Mouse (Mus musculus) heart, adult 11 months (tissue): Measurements from ENCODE around the gene Msi2.

Experiments
- DNase-seq: peaks from one replicate; pipeline ENCODE4 v3.0.0; 2022

Msi2 gene

GRCm38 (mm10) chr11:88429680-88430079 is 288.6 kb downstream of the Msi2 start:
- DNase-seq: no peak

GRCm38 (mm10) chr11:88425631-88426101 is 292.6 kb downstream of the Msi2 start:
- peak; percentile 95 for DNase-seq

GRCm38 (mm10) chr11:88424034-88424767 is 294.1 kb downstream of the Msi2 start:
- peak; percentile 93 for DNase-seq

- no peak for DNase-seq
Measured at GRCm38 (mm10) chr11:88421057-88421578, 297.2 kb downstream of the Msi2 start.

- DNase-seq: no peak
Measured at GRCm38 (mm10) chr11:88419657-88420366, 298.5 kb downstream of the Msi2 start.

GRCm38 (mm10) chr11:88419064-88419463 is 299.2 kb downstream of the Msi2 start:
- DNase-seq: no peak

GRCm38 (mm10) chr11:88414157-88414870 is 304.0 kb downstream of the Msi2 start:
- no peak for DNase-seq

- DNase-seq: peak; percentile 93
Measured at GRCm38 (mm10) chr11:88412423-88413094, 305.8 kb downstream of the Msi2 start.

- DNase-seq: peak; percentile 87
Measured at GRCm38 (mm10) chr11:88408305-88408704, 310.0 kb downstream of the Msi2 start.

- DNase-seq: no peak
Measured at GRCm38 (mm10) chr11:88406408-88406915, 311.9 kb downstream of the Msi2 start.

- peak; percentile 98 for DNase-seq
Measured at GRCm38 (mm10) chr11:88404816-88405613, 313.3 kb downstream of the Msi2 start.

- DNase-seq: peak; percentile 92
Measured at GRCm38 (mm10) chr11:88404247-88404677, 314.1 kb downstream of the Msi2 start.

- DNase-seq: no peak
Measured at GRCm38 (mm10) chr11:88402290-88402689, 316.0 kb downstream of the Msi2 start.

- DNase-seq: no peak
Measured at GRCm38 (mm10) chr11:88401333-88401732, 317.0 kb downstream of the Msi2 start.

GRCm38 (mm10) chr11:88400926-88401325 is 317.4 kb downstream of the Msi2 start:
- no peak for DNase-seq

GRCm38 (mm10) chr11:88400235-88400634 is 318.1 kb downstream of the Msi2 start:
- peak; percentile 92 for DNase-seq

- peak; percentile 95 for DNase-seq
Measured at GRCm38 (mm10) chr11:88399431-88399830, 318.9 kb downstream of the Msi2 start.

- peak; percentile 85 for DNase-seq
Measured at GRCm38 (mm10) chr11:88399028-88399427, 319.3 kb downstream of the Msi2 start.

- peak; percentile 91 for DNase-seq
Measured at GRCm38 (mm10) chr11:88395076-88395990, 323.0 kb downstream of the Msi2 start.

GRCm38 (mm10) chr11:88394341-88395075 is 323.8 kb downstream of the Msi2 start:
- DNase-seq: peak; percentile 88
